Mouse (Mus musculus): ENCODE data around the gene Cracr2b. TPM values are rescaled to one million over a fixed set of nuclear protein-coding genes. Genes with fewer than 3 reads are reported as not detected.

Cracr2b gene
- polyA plus RNA-seq, 1 experiment from 2014 or later = 4.4 TPM

- DNase-seq (ENCODE audit: low spot score) (no peak), ATAC-seq (ENCODE audit: low FRiP score) (no peak)
- H3K4me2 ChIP-seq (replicated peaks; ENCODE audit: low read depth, low read length) = peak overlapping the region; percentile 53
- H3K4me3 ChIP-seq (ENCODE audit: low read depth, low read length) = no peak overlapping the region
- no peak overlapping the region for H3K9ac ChIP-seq (ENCODE audit: low read depth, low read length)
- peaks cover 77% of the 10 kb centered on the region for H3K27me3 ChIP-seq (ENCODE audit: control insufficient read depth, insufficient read depth, low read length)
- no peaks in the 10 kb centered on the region for H3K9me3 ChIP-seq (ENCODE audit: control insufficient read depth, low read length)
- no peak overlapping the region for H3K27ac ChIP-seq (ENCODE audit: low read depth, low read length)
- 0 out of 2 replicates have a peak, but pooled peaks cover 3% of the 10 kb centered on the region for H3K4me1 ChIP-seq (replicated peaks; ENCODE audit: control insufficient read depth, insufficient read depth, low read length)
- H3K36me3 ChIP-seq (ENCODE audit: control insufficient read depth, insufficient read depth, low read length) = no peaks in the 10 kb centered on the region
- 12% methylated on average over 5 of the region's 5 CpGs for WGBS
Observed at GRCm38 (mm10) chr7:141462333-141462821, 1.5 kb downstream of the Cracr2b start.

- H3K27ac ChIP-seq (ENCODE audit: low read depth, low read length) = no peak overlapping the region
- no peaks in the 10 kb centered on the region for H3K9me3 ChIP-seq (ENCODE audit: control insufficient read depth, low read length)
- peaks cover 77% of the 10 kb centered on the region for H3K27me3 ChIP-seq (ENCODE audit: control insufficient read depth, insufficient read depth, low read length)
- no peak for ATAC-seq (ENCODE audit: low FRiP score)
- 20% methylated on average over 12 of the region's 12 CpGs for WGBS
- H3K36me3 ChIP-seq (ENCODE audit: control insufficient read depth, insufficient read depth, low read length) = no peaks in the 10 kb centered on the region
- H3K4me3 ChIP-seq (ENCODE audit: low read depth, low read length) = no peak overlapping the region
- no peak overlapping the region for H3K9ac ChIP-seq (ENCODE audit: low read depth, low read length)
- H3K4me1 ChIP-seq (replicated peaks; ENCODE audit: control insufficient read depth, insufficient read depth, low read length) = peaks cover 5% of the 10 kb centered on the region
- DNase-seq (ENCODE audit: low spot score) = no peak
- no peak overlapping the region for H3K4me2 ChIP-seq (replicated peaks; ENCODE audit: low read depth, low read length)
Observed at GRCm38 (mm10) chr7:141463824-141464602, 3.1 kb downstream of the Cracr2b start.

GRCm38 (mm10) chr7:141464603-141465201 lies 3.8 kb downstream of the Cracr2b start:
- WGBS = 3% methylated on average over 37 of the region's 38 CpGs
- Histone ChIP-seq H3K9me3 (ENCODE audit: control insufficient read depth, low read length) (no peaks in the 10 kb centered on the region), H3K36me3 (ENCODE audit: control insufficient read depth, insufficient read depth, low read length) (no peaks in the 10 kb centered on the region), H3K4me3 (ENCODE audit: low read depth, low read length) (no peak overlapping the region), H3K27me3 (ENCODE audit: control insufficient read depth, insufficient read depth, low read length) (peaks cover 72% of the 10 kb centered on the region), H3K4me2 (replicated peaks; ENCODE audit: low read depth, low read length) (0 out of 2 replicates have a peak overlapping the region, but pooled peaks have one; percentile 9), H3K9ac (ENCODE audit: low read depth, low read length) (no peak overlapping the region), H3K4me1 (replicated peaks; ENCODE audit: control insufficient read depth, insufficient read depth, low read length) (peaks cover 10% of the 10 kb centered on the region), H3K27ac (ENCODE audit: low read depth, low read length) (no peak overlapping the region)
- ATAC-seq (ENCODE audit: low FRiP score) = no peak
- no peak for DNase-seq (ENCODE audit: low spot score)

GRCm38 (mm10) chr7:141465388-141466044 lies 4.6 kb downstream of the Cracr2b start:
- Histone ChIP-seq H3K36me3 (ENCODE audit: control insufficient read depth, insufficient read depth, low read length) (0 out of 2 replicates have a peak, but pooled peaks cover 4% of the 10 kb centered on the region), H3K9ac (ENCODE audit: low read depth, low read length) (no peak overlapping the region), H3K27me3 (ENCODE audit: control insufficient read depth, insufficient read depth, low read length) (peaks cover 64% of the 10 kb centered on the region), H3K4me3 (ENCODE audit: low read depth, low read length) (no peak overlapping the region), H3K27ac (ENCODE audit: low read depth, low read length) (no peak overlapping the region), H3K4me1 (replicated peaks; ENCODE audit: control insufficient read depth, insufficient read depth, low read length) (peaks cover 11% of the 10 kb centered on the region), H3K4me2 (replicated peaks; ENCODE audit: low read depth, low read length) (no peak overlapping the region), H3K9me3 (ENCODE audit: control insufficient read depth, low read length) (no peaks in the 10 kb centered on the region)
- DNase-seq (ENCODE audit: low spot score) (no peak), ATAC-seq (ENCODE audit: low FRiP score) (no peak)
- WGBS = 46% methylated on average over 7 of the region's 10 CpGs

- peaks cover 59% of the 10 kb centered on the region for H3K27me3 ChIP-seq (ENCODE audit: control insufficient read depth, insufficient read depth, low read length)
Observed at GRCm38 (mm10) chr7:141466045-141466394, 5.1 kb downstream of the Cracr2b start.

GRCm38 (mm10) chr7:141466607-141467148 lies 5.8 kb downstream of the Cracr2b start:
- Histone ChIP-seq H3K9ac (ENCODE audit: low read depth, low read length) (peak overlapping the region; percentile 59; the same call in 1 of the 2 replicates), H3K27me3 (ENCODE audit: control insufficient read depth, insufficient read depth, low read length) (peaks cover 52% of the 10 kb centered on the region), H3K4me2 (replicated peaks; ENCODE audit: low read depth, low read length) (peak overlapping the region; percentile 66), H3K4me3 (ENCODE audit: low read depth, low read length) (peak overlapping the region; percentile 51), H3K4me1 (replicated peaks; ENCODE audit: control insufficient read depth, insufficient read depth, low read length) (peaks cover 11% of the 10 kb centered on the region), H3K36me3 (ENCODE audit: control insufficient read depth, insufficient read depth, low read length) (peaks cover 7% of the 10 kb centered on the region; the same call in 1 of the 2 replicates), H3K9me3 (ENCODE audit: control insufficient read depth, low read length) (no peaks in the 10 kb centered on the region), H3K27ac (ENCODE audit: low read depth, low read length) (no peak overlapping the region)
- DNase-seq (ENCODE audit: low spot score) (no peak), ATAC-seq (ENCODE audit: low FRiP score) (no peak)
- 63% methylated on average over 10 of the region's 10 CpGs for WGBS

More at GRCm38 (mm10) chr7:141466045-141466394, 5.1 kb downstream of the Cracr2b start:
- H3K9ac ChIP-seq (ENCODE audit: low read depth, low read length) = no peak overlapping the region
- 0 out of 2 replicates have a peak, but pooled peaks cover 4% of the 10 kb centered on the region for H3K36me3 ChIP-seq (ENCODE audit: control insufficient read depth, insufficient read depth, low read length)
- no peak for ATAC-seq (ENCODE audit: low FRiP score)
- peaks cover 11% of the 10 kb centered on the region for H3K4me1 ChIP-seq (replicated peaks; ENCODE audit: control insufficient read depth, insufficient read depth, low read length)
- no peak for DNase-seq (ENCODE audit: low spot score)
- H3K27ac ChIP-seq (ENCODE audit: low read depth, low read length) = no peak overlapping the region
- no peaks in the 10 kb centered on the region for H3K9me3 ChIP-seq (ENCODE audit: control insufficient read depth, low read length)
- no peak overlapping the region for H3K4me2 ChIP-seq (replicated peaks; ENCODE audit: low read depth, low read length)
- H3K4me3 ChIP-seq (ENCODE audit: low read depth, low read length) = no peak overlapping the region
- 78% methylated on average over 7 of the region's 7 CpGs for WGBS

- Histone ChIP-seq H3K9me3 (ENCODE audit: control insufficient read depth, low read length) (no peaks in the 10 kb centered on the region), H3K27ac (ENCODE audit: low read depth, low read length) (peak within 1 kb of the TSS; percentile 89), H3K4me2 (replicated peaks; ENCODE audit: low read depth, low read length) (peak within 1 kb of the TSS; percentile 66), H3K27me3 (ENCODE audit: control insufficient read depth, insufficient read depth, low read length) (peaks cover 44% of the 10 kb centered on the region), H3K4me1 (replicated peaks; ENCODE audit: control insufficient read depth, insufficient read depth, low read length) (peaks cover 9% of the 10 kb centered on the region), H3K36me3 (ENCODE audit: control insufficient read depth, insufficient read depth, low read length) (peaks cover 7% of the 10 kb centered on the region; the same call in 1 of the 2 replicates), H3K9ac (ENCODE audit: low read depth, low read length) (peak within 1 kb of the TSS; percentile 59), H3K4me3 (ENCODE audit: low read depth, low read length) (peak within 1 kb of the TSS; percentile 51)
- ATAC-seq (ENCODE audit: low FRiP score) (peak; percentile 70), DNase-seq (ENCODE audit: low spot score) (peak; percentile 88)
- WGBS = 1% methylated on average over 48 of the region's 52 CpGs
Observed at GRCm38 (mm10) chr7:141467230-141468030, 6.5 kb downstream of the Cracr2b start, which contains the start of gene Cd151. Gene Cd151 (plus strand): TSS chr7:141467392.

- DNase-seq (ENCODE audit: low spot score) = no peak
- Histone ChIP-seq H3K27ac (ENCODE audit: low read depth, low read length) (peak overlapping the region; percentile 89), H3K4me1 (replicated peaks; ENCODE audit: control insufficient read depth, insufficient read depth, low read length) (peaks cover 9% of the 10 kb centered on the region), H3K27me3 (ENCODE audit: control insufficient read depth, insufficient read depth, low read length) (peaks cover 37% of the 10 kb centered on the region), H3K4me2 (replicated peaks; ENCODE audit: low read depth, low read length) (peak overlapping the region; percentile 66), H3K9ac (ENCODE audit: low read depth, low read length) (peak overlapping the region; percentile 59), H3K36me3 (ENCODE audit: control insufficient read depth, insufficient read depth, low read length) (peaks cover 7% of the 10 kb centered on the region; the same call in 1 of the 2 replicates), H3K9me3 (ENCODE audit: control insufficient read depth, low read length) (no peaks in the 10 kb centered on the region), H3K4me3 (ENCODE audit: low read depth, low read length) (peak overlapping the region; percentile 51)
- peak; percentile 38; the same call in 1 of the 2 replicates for ATAC-seq (ENCODE audit: low FRiP score)
- 17% methylated on average over 5 of the region's 5 CpGs for WGBS
Observed at GRCm38 (mm10) chr7:141468164-141468521, 7.2 kb downstream of the Cracr2b start.

Measured in hindbrain, embryonic 11.5 days (tissue).